Mouse (Mus musculus): ENCODE data around the gene Rnf182.

The Rnf182 gene

DNA sequence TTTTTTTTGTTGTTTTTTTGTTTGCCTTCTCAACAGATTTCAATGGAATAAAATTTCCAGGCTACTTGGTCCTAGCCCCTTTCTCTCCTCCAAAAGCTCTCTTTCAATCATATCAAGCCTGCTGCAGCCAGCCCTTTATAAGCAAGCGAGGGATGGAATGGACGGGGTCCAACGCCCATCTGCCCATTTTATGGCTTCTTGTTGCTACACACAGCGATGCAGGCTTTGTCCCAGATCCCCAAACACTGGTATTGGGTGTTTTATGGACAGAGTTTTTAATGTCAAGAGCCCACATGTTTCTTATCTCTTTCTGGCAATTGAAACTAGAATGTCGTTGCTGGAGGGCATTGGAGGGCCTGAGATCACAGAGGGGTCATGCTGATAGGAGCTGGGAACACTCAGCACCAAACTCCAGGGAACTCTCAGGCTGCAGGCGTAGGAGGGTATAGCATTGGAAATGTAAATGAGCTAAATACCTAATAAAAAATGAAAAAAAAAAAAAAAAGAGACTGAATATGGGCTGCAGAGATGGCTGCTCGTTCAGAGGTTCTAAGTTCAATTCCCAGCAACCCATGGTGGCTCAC, 89.1 kb downstream of the Rnf182 start:
- no peak for DNase-seq

DNA sequence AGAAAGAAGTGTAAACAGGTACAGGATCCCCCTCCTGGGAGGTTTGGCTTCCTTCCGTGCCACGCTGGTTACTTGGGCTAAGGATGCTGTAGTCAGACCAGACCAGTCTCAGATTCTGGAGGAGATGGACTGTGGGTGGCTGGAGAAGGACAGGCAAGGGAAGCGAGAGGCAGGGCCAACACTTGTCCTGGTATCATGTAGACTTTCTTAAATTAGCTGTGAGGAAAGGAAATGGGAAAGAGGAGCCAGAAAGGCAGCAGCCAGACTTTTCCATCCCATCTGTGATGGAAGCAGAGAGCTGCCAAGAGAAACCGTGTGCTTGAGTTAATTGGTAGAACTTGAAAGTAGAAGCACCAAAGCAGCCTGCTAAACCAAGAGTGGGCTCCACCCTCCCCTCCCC, 90.9 kb downstream of the Rnf182 start:
- DNase-seq, result peak; percentile 48

DNA sequence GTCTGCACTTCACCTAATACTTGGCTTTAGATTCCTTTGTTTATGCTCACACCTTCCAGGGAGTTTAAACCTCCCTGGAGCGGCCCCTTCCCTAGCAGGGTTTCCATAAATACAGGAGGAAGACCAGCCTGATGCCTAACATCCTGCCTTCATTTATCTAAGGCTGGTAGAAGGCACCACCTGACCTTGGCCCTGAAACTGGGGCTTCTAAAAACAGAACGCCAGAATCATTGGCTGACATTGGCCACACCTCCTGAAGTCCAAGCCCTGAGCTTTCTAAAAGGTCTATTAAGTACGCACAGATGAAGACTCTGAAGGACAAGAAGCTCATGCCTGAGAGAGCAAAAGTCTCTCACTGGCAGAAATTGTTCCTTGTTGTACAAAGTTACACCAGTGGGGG, 94.0 kb downstream of the Rnf182 start:
- no peak for DNase-seq

DNA sequence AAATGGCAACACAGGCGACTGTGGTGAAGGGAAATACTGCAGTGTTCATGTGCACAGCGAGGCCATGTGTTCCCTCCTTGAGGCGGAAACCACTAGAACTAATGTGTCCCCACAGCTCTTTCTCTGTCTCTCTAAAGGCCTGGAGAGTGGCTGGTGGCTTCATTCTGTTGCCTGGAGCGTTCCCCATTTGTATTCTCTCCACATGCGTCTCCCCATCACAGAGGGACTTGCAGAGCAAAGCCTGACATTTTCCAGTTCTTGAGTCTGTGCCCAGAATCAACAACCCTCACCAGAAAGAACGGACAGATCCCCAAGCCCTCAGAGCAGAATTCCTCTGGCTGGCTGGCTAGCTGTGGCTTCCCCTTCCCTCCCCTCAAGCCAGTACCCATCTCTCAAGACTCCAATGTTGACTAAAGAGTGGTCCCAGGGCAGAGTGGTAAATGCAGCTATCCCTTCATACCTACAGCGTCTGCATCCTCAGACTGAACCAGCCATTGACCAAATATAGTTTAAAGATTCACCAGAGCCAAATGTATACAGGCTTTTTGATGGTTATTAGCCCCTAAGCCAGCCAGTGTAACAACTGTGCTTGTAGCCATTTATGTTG, 96.3 kb downstream of the Rnf182 start:
- DNase-seq, result no peak

DNA sequence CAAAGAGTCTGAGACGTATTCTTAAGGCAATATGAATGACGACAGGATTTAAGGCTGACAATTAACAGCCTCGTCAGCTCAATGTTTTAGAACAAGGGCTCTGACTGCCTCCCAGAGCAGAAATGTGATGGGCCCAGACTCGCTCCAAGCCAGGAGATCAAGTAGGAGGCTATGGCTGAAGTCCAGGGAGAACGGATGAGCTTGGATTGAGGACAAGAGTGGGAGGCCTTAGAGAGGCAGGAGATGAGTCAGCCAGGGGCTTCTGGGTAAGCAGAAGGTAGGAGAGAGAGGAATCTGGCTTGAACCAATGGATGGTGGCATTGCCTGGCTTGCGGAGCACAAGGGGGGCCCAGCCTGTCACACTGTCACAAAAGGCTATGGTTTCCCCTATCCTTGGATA, 99.2 kb downstream of the Rnf182 start:
- peak; percentile 28 for DNase-seq

DNA sequence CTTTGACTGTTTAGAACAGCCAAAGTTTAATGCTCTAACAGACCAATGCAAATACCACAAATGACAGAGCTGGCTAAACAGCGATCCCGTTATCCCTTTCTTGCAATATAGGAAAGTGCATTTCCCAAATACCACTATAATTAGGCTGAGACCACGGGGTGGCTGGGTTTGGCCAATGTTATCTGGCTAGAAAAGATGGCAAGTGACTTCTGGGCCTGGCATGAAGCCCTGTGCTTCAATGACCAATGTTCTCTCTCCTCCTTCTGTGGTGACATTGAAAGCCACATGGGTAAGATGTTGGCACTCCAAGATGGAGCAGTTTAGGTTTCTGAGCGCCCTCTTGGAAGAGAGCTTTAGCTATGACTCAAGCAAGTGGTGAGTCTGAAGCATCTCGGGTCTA, 100.0 kb downstream of the Rnf182 start:
- no peak for DNase-seq

DNA sequence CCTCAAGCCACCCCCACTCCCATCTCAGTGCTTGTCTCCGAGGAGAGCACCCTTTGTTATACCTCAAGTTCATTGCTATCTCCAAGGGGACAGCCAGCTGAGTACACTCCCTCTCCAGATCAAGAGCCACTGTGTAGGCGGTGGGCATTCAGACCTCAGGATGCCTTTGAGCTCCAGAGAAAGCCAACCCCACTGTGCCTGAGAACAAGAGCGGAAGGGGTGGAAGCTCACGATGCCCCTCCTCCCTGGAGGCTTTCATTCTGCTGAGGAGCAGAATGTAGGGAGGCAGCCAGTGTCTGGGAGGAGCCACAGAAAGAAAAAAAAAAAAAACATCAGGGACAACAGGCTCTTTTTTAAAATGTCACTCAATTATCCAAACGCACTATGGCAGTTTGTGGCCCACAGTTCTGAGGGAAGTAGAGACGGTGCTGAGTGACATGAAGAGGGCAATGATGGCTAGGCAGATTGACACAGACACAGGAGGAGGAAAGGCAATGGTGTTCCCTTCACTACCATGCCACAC, 101.1 kb downstream of the Rnf182 start:
- no peak for DNase-seq

DNA sequence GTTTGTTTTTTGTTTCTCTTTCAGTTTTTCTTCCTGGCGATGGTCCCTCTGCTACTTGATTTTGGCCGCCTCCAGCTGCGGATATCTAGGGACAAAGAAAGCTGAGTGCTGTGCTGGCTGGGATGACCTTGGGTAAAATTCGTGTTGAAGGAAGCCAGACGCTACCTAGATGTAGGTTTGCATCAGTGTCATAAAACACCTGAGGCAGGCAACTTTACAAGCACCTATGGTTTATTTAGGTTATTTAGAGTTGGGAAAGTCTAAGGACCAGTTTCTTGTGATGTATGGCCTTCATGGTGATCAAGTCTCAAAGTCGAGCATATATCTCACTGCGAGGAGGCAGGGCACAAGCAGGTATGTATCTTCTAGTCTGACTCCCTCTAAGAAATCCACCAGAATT, 102.7 kb downstream of the Rnf182 start:
- no peak for DNase-seq

DNA sequence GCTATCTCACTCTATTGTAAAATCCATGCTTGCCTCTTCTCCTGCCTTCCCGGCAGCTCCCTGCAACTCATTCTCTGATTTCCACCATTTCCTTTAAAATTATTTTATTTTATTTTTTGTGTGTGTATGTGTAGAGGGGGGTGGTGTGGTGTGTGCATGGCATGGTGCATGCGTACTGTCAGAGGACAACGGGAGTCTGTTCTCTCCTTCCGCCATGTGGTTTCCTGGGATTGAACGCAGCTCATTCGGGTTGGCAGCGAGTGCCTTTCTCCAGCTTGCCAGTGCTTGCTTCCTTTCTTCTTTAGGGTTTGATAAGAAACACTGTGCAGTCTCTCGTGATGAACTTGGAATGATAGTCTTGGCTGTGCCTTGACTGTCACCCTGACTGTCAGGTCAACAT, 105.0 kb downstream of the Rnf182 start:
- DNase-seq, result no peak
